In the genomic region with DNA sequence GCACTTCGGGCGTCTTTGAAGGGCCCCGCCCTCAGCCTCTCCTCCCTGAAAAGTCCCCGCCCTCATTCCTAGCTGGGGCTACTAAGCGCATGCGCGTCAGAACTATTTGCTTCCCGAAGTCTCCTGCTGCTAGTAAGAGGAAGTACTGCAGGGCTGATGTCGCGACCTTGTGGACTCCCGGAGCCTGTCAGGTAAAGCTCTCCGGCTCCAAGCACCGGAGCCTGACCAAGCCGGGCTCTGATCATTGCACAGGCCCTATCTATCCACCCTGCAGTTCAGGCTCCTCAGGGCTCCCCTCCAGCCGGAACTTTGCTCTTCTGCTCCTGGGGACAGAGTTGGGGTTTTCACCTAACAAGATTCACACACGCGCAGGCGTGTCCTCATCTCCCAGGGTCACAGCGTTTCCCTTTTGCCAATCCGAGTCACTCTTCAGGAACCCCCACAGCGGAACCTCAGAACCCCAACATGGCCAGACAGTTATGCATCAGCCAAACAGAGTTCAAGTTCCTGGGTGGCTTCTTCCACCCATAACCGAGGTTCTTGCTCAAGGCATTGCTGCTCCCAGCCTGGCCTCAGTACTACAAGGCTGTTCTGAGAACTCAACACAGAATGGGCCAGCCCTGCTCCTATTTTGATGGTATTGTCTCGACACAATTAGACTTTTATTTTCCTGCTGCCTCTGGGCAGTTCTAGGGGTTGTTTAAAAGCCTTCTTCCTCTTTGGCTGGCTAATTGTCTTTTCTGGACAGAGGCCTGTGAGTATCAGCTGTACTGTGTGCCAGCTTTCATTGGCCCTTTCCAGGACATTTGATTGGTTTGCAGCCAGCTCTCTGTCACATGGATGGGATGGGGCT, we compare ENCODE assay signal across 9 mouse cellular contexts. TPM values are rescaled to one million over a fixed set of nuclear protein-coding genes. Genes with fewer than 3 reads are reported as not detected.
A peak's percentile ranks its signal among the peaks of the same experiment; 100 is the strongest.
DNase-seq lines count a peak whose midpoint lies in the region; ATAC-seq and TF ChIP-seq lines count a peak whose summit lies in the region.
"Had no signal": no experiment of that assay in that cellular context is flagged by ENCODE, and none has a peak within 500 bp of the region (broad histone marks: within the 10 kb centered on the region; RNA-seq: fewer than 3 reads in every experiment).

A gene (plus strand): TSS at position 48 of the 853 bp plus-strand sequence.

- peaks cover 10% of the 10 kb centered on the region; the same call in 1 of the 2 replicates for H3K4me1 ChIP-seq in limb, embryonic 13.5 days
- peaks cover 7% of the 10 kb centered on the region for H3K4me1 ChIP-seq in midbrain, embryonic 15.5 days
- no peaks in the 10 kb centered on the region; the same call in 1 of the 2 replicates for H3K4me1 ChIP-seq in spleen, adult 2 months (ENCODE audit: control insufficient read depth, insufficient read depth, insufficient read length)

- no peak for TF ChIP-seq CTCF in brain, embryonic 14.5 days (IDR thresholded peaks at IDR 0.05; ENCODE audit: borderline replicate concordance, extremely low read depth, insufficient read depth, insufficient read length)
- no peak for TF ChIP-seq CTCF in spleen, adult 2 months (IDR thresholded peaks at IDR 0.05; ENCODE audit: extremely low read depth, insufficient read depth, insufficient read length, insufficient replicate concordance)

- no peaks in the 10 kb centered on the region for H3K9me3 ChIP-seq in limb, embryonic 13.5 days
- H3K9me3 ChIP-seq in midbrain, embryonic 15.5 days = no peaks in the 10 kb centered on the region

- peak; percentile 99 for DNase-seq in 416B (ENCODE audit: low read depth)
- peak; percentile 95 for DNase-seq in brain, embryonic 14.5 days (ENCODE audit: low read depth)
- peak; percentile 92 to 94 for DNase-seq in heart, adult 9 months (ENCODE audit: low spot score in 2 of 2)
- DNase-seq in kidney, adult 9 months = peak; percentile 98
- DNase-seq in spleen, adult 2 months (ENCODE audit: low read depth in 1 of 2, low spot score in 2 of 2) = peak; percentile 85 to 86

- peak within 1 kb of the TSS; percentile 82 for H3K4me2 ChIP-seq in limb, embryonic 13.5 days (replicated peaks)
- peak within 1 kb of the TSS; percentile 69 for H3K4me2 ChIP-seq in midbrain, embryonic 15.5 days

- TF ChIP-seq POLR2A in brain, embryonic 14.5 days (IDR thresholded peaks at IDR 0.05; ENCODE audit: borderline replicate concordance, extremely low read depth, insufficient read depth, insufficient read length, poor library complexity, severe bottlenecking) = no peak
- peak; percentile 35; the same call in 1 of the 2 replicates for TF ChIP-seq POLR2A in spleen, adult 2 months (IDR thresholded peaks at IDR 0.05; ENCODE audit: low read depth, low read length)

- ATAC-seq in erythroblast, adult 5-6 weeks (replicated peaks; ENCODE audit: low FRiP score, poor library complexity, severe bottlenecking) = peak; percentile 97
- ATAC-seq in limb, embryonic 13.5 days (ENCODE audit: low FRiP score, low read depth) = peak; percentile 90
- peak; percentile 87 for ATAC-seq in midbrain, embryonic 15.5 days (replicated peaks)

- H3K4me3 ChIP-seq in limb, embryonic 13.5 days = peak within 1 kb of the TSS; percentile 63
- H3K4me3 ChIP-seq in midbrain, embryonic 15.5 days = peak within 1 kb of the TSS; percentile 39
- peak within 1 kb of the TSS; percentile 70 for H3K4me3 ChIP-seq in spleen, adult 2 months (ENCODE audit: extremely low read depth, insufficient read depth, insufficient read length)

- no peaks in the 10 kb centered on the region for H3K36me3 ChIP-seq in limb, embryonic 13.5 days
- H3K36me3 ChIP-seq in midbrain, embryonic 15.5 days (replicated peaks) = no peaks in the 10 kb centered on the region
- 0 out of 2 replicates have a peak, but pooled peaks cover 1% of the 10 kb centered on the region for H3K36me3 ChIP-seq in spleen, adult 2 months (ENCODE audit: control insufficient read depth, insufficient read depth, low read length)
- H3K36me3 ChIP-seq: G1E had no signal

- H3K27ac ChIP-seq in limb, embryonic 13.5 days = 0 out of 2 replicates have a peak within 1 kb of the TSS, but pooled peaks have one; percentile 44
- peak within 1 kb of the TSS; percentile 36; the same call in 1 of the 2 replicates for H3K27ac ChIP-seq in midbrain, embryonic 15.5 days
- peak within 1 kb of the TSS; percentile 35 for H3K27ac ChIP-seq in spleen, adult 2 months (ENCODE audit: insufficient read depth, low read length)

- 3% methylated on average over 23 of the region's 23 CpGs for WGBS in limb, embryonic 13.5 days
- WGBS in midbrain, embryonic 15.5 days = 6% methylated on average over 23 of the region's 23 CpGs
- WGBS in spleen, adult 2 months = under 1% methylated on average over 23 of the region's 23 CpGs

- peak within 1 kb of the TSS; percentile 75 for H3K9ac ChIP-seq in limb, embryonic 13.5 days
- peak within 1 kb of the TSS; percentile 24; the same call in 1 of the 2 replicates for H3K9ac ChIP-seq in midbrain, embryonic 15.5 days

- no peaks in the 10 kb centered on the region for H3K27me3 ChIP-seq in limb, embryonic 13.5 days
- H3K27me3 ChIP-seq in midbrain, embryonic 15.5 days (replicated peaks) = no peaks in the 10 kb centered on the region
- H3K27me3 ChIP-seq in spleen, adult 2 months (ENCODE audit: control insufficient read depth, insufficient read depth, low read length) = no peaks in the 10 kb centered on the region

RNA-seq across cellular contexts. Expression of the gene that starts here (rescaled TPM):
- polyA plus RNA-seq in brain, embryonic 14.5 days (2012; rRNA removed) = 3.5 and 3.7 TPM in 2 replicates
- total RNA-seq in erythroblast, adult 5-6 weeks (2015; ENCODE audit: low replicate concordance) = 6.7 and 15.2 TPM in 2 replicates
- total RNA-seq in erythroblast, adult 5-6 weeks (2017; ENCODE audit: low replicate concordance) = 3.3 and 4.7 TPM in 2 replicates
- polyA plus RNA-seq in limb, embryonic 13.5 days (2015; fragmentation: Nextera tagmentation; extraction: Ambion mirVana) = 13.3 and 16.9 TPM in 2 replicates
- polyA plus RNA-seq in midbrain, embryonic 15.5 days (2015; fragmentation: Nextera tagmentation; extraction: Ambion mirVana) = 3.4 and 3.7 TPM in 2 replicates
- polyA plus RNA-seq in spleen, adult 2 months (2012; rRNA removed) = 3.4 and 3.7 TPM in 2 replicates
- polyA plus RNA-seq: G1E had no signal

Comparison
In these comparisons a context has a peak if more than half of its experiments do, and no peak if none do; other contexts are left out.
1. Peak in every context shown above with its lines: DNase-seq, ATAC-seq, H3K4me3 ChIP-seq and H3K27ac ChIP-seq.